Mouse (Mus musculus) lung, postnatal 14 days (tissue): ENCODE measurements around the gene Hmx2.

Experiments used
- DNase-seq: peaks from one replicate; pipeline ENCODE4 v3.0.0; 2021

Hmx2 gene

GRCm38 (mm10) chr7:131548473-131548872 is at the start of gene Hmx2:
Hmx2 (plus strand) TSS chr7:131548773.
- no peak for DNase-seq

- no peak for DNase-seq
These were observed 44.8 kb upstream of the Hmx2 start for GRCm38 (mm10) chr7:131503739-131504138.

GRCm38 (mm10) chr7:131539979-131540378 is 8.6 kb upstream of the Hmx2 start:
- DNase-seq: peak; percentile 92

- no peak for DNase-seq
These were observed 7.1 kb upstream of the Hmx2 start for GRCm38 (mm10) chr7:131541184-131542114.

- no peak for DNase-seq
These were observed 6.3 kb upstream of the Hmx2 start, which contains the start of gene Hmx3 for GRCm38 (mm10) chr7:131542115-131542871. Hmx3 (plus strand) TSS chr7:131542867.

GRCm38 (mm10) chr7:131542872-131543622 is 5.5 kb upstream of the Hmx2 start:
- no peak for DNase-seq

GRCm38 (mm10) chr7:131543623-131544481 is 4.7 kb upstream of the Hmx2 start:
- peak; percentile 8 for DNase-seq

GRCm38 (mm10) chr7:131544871-131545270 is 3.7 kb upstream of the Hmx2 start:
- DNase-seq: no peak

GRCm38 (mm10) chr7:131545701-131546385 is 2.7 kb upstream of the Hmx2 start:
- no peak for DNase-seq

- DNase-seq: no peak
These were observed 2.1 kb upstream of the Hmx2 start for GRCm38 (mm10) chr7:131546423-131546822.

- no peak for DNase-seq
These were observed 1.1 kb upstream of the Hmx2 start for GRCm38 (mm10) chr7:131547481-131547880.

GRCm38 (mm10) chr7:131551471-131551870 is 2.9 kb downstream of the Hmx2 start:
- no peak for DNase-seq

GRCm38 (mm10) chr7:131551931-131552741 is 3.6 kb downstream of the Hmx2 start:
- DNase-seq: no peak

GRCm38 (mm10) chr7:131552781-131553180 is 4.2 kb downstream of the Hmx2 start:
- no peak for DNase-seq

- peak; percentile 48 for DNase-seq
These were observed 5.2 kb downstream of the Hmx2 start for GRCm38 (mm10) chr7:131553771-131554175.

- no peak for DNase-seq
These were observed 6.0 kb downstream of the Hmx2 start for GRCm38 (mm10) chr7:131554341-131555180.

GRCm38 (mm10) chr7:131555301-131556081 is 6.9 kb downstream of the Hmx2 start:
- DNase-seq: peak; percentile 5

- no peak for DNase-seq
These were observed 7.5 kb downstream of the Hmx2 start for GRCm38 (mm10) chr7:131556116-131556515.
